Mouse (Mus musculus): Measurements from ENCODE around the gene Zfp217.

The Zfp217 gene

DNA sequence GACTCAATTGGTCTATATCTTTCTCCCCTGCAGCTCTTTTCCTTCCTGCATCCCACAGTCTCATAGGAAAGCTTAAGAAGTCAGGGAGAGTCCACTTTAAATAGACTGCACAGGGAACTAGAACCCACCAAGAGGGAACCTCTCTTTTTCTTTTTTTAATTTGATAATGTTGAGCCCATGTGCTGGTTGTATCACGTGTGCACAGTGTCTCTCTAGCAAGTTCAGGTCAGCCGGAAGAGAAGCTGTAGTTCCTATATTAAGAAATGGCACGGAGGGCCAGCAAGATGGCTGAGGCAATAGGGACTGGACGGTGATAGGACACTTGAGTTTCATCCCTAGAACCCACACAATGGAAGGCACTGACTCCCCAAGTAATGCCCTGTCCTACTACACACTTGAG is 11.1 kb upstream of the Zfp217 start:
- no peak for DNase-seq (ENCODE audit: low spot score)

DNA sequence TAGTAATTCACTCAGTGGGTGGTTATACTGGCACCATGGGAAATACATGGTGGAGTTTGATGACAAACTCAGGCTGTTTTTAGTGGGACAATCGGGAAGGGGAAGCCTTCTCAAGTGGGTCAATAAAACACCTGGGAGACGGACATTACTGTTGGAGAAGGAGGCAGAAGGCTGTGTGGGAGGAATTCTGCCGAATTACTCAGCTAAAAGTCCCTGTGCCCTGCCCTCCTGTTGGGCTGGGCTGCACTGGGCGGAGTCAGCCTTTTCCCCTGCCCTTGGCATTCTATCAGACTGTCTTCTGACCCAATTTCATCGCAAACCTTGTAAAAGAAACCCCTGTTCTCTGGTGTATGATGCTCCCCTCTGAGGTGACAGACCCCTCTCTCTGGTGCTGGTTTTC is 10.3 kb upstream of the Zfp217 start:
- DNase-seq (ENCODE audit: low spot score), result no peak

DNA sequence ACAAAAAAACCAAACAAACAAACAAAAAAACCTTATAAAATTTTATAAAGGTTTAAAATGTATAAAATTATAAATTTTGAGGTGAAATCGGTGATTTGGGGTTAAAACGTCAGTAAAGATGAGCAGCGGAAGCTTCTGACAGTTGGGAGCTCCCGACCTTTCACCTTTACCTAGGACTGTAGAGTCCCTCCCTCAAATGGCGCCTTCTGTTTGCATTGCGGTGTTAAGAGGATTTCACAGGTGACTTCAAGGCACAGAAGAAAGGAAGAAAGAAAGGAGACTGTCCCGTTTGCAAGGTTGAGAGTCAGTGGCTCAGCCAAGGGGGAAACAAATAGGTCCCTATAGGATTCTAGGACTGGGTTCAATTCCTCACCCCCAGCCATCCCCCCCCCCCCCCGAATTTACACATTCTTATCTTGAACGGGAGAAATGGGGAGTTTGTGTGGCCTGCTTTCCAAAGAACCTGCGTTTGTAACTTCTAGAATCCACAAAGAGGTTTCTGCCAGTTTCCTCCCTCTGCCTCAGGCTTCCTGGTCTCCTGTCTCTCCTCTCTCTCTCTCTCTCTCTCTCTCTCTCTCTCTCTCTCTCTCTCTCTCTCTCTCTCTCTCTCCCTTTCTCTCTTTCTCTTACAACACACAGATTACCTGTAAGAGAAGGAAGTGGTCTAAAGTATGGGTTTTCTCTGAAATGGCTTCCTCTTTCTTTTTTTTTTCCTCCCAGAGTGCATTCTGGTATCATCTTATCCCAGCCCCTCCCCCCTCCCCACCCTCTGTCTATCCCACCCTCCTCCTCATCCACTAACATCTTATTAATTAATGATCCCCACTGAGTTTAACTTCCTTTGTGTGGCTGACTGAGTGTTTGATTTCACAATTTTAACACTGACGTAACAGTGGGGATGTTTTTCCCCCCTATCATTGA is 9.6 kb upstream of the Zfp217 start:
- DNase-seq (ENCODE audit: low spot score), result no peak

DNA sequence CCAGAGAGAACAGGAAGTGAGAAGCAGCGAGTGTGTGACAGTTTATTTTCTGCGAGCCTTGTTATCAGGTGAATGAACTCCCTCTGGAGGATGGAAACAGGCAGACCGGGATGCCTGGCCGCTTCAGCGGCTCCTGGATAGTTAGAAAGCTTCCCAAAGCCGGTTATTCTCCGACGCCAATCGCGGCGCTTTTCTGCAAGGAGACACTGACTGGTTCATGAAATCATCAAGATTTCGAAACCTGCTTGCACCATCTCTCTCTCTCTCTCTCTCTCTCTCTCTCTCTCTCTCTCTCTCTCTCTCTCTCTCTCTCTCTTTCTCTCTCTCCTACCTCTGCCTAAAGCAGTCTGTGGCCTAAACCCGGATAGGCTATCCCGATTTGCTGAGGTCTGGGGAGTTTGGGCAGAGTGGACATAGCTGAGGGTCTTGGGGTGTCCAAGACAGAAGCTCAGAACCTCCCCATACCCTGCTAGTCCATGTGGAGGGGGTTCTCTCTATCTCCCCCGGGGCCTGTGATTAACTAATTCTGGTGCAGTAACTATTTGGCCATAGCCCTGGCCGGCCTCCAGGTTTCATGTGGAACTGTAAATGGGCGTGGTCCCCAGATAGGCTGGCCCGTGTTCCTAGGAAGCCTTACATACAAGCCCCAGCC is 7.3 kb upstream of the Zfp217 start:
- peak; percentile 67 for DNase-seq (ENCODE audit: low spot score)

DNA sequence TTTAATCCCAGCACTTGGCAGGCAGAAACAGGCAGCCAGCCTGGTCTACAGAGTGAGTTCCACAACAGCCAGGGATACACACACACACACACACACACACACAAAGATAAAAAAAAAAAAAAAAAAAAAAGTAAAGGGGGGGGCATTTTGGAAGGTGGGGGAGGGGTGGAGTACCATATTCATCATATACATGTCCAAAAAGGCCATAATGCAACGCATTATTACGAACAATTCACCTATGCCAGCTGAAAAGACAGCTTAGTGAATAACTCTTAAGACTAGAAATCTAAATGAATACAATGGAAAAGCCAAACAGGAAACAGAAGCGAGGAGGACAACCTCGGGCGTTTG is 6.8 kb upstream of the Zfp217 start:
- DNase-seq (ENCODE audit: low spot score), result no peak

DNA sequence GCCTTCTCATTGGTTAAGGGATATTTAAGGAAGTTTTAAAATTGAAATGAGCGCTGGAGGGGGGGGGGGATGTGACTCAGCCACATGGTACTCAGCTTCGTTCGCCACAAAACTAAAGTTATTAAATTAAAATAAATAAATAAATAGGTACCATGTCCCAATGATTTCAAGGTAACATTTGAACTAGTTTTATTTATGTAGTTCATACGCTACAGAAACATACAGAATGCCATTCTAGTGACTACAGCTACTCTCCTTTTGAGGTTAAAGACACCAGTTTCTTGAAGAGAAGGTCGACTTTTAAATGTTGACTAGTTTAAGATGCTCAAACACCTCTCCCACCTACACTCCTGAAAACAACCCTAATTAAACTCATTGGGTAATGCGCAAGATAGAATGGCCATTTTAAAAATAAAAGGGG is 6.4 kb upstream of the Zfp217 start:
- no peak for DNase-seq (ENCODE audit: low spot score)

DNA sequence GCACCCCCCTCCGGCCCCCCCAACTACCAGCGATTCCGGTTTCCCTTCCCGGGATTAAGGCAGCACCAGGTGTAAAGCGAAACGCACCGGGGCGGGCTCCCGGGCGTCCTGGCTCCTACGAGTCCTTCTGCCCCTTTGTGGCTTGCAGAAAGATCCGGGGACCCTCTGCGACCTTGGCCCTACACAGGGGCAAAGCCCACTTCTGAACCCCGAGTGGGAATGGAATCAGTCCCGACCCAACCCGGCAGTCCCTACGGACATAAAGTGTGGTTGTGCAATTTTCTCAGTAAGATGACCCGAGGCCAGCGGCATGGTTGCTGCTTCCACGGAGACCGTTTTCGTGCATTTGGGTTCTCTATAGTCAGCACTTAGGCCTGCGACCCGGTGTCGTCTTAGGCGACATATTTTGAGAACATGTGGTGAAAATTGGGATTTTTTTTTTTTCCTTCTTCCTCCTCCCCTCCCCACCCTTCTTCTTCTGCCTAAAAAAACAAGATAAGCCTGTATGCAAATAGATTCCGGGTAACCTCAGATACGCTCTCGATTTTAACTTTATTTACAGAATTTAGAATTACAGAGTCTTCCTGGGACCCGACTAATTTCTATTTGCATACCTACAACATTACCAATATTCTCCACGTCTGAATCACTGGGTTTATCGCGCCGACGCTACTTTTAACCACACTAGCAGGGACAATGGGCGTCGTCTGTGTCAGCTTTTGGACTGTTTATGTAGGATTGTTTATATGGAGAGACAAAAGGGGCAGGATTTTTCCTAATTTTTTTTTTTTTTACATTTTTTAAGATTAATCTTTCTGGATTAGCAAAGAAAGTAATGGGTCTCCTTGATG is 5.7 kb upstream of the Zfp217 start:
- DNase-seq (ENCODE audit: low spot score), result peak; percentile 67

DNA sequence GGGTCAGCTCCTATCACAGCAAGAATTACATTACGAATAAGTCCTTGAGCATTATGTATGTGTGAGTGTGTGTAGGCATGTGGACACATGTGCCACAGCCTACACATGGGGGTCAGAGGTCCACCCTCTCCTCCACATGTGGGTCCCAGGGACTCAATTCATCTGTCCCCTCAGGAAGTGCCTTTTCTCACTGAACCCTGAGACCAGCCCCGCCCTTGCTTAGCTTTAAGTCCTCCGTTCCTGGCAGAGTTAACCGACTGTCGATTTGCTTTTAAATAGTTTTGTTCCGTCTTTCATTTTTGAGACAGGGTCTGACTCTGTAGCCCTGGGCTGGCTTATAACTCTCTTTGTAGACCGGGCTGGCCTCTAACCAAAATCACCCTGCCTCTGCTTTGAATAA is 5.0 kb upstream of the Zfp217 start:
- DNase-seq (ENCODE audit: low spot score), result no peak

DNA sequence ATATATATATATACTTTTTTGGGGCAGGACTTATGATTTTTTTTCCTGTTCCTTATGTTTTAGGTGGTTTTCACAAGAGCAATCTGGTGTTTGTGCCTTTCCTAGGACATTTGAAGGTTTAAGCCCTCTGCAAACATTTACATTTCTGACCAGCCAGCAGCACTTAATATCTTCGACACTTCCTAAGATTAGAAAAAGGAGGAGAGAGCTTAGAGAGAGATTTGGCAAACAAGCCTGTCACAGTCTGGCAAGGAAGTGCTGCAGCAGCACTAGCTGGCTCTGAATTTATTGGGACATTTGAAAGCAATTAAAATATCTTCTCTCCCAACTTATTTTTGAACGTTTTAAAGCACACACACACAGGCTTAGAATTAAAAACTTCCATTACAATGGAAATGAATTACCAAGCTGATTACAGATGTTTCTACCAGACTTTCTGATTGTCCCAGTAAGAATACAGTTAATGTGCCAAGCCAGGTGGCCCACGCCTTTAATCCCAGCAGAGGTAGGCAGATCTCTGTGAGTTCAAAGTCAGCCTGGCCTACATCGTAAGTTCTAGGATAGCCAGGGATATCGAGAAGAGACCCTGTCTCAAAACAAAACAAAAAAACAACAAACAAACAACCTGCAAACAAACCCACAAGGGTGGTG is 4.3 kb upstream of the Zfp217 start:
- DNase-seq (ENCODE audit: low spot score), result no peak

DNA sequence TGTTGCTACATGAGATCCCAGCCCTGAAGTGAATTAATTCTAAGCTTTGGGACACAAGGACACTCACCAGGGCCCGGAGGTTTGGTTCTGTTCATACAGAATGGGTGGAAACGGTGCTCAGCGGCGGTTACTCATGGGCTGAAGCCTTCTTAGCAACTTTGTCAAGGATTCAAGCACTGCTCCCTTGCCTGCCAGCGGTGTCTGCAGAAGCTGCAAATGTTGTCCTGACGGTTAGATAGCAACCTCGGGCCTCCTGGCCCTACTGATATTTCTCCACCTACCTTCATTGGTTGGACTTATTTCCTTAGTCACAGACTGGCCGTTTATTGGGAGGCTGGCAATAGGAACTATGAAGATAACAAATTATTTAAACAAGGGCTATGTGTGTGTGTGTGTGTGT is 3.6 kb upstream of the Zfp217 start:
- no peak for DNase-seq (ENCODE audit: low spot score)

DNA sequence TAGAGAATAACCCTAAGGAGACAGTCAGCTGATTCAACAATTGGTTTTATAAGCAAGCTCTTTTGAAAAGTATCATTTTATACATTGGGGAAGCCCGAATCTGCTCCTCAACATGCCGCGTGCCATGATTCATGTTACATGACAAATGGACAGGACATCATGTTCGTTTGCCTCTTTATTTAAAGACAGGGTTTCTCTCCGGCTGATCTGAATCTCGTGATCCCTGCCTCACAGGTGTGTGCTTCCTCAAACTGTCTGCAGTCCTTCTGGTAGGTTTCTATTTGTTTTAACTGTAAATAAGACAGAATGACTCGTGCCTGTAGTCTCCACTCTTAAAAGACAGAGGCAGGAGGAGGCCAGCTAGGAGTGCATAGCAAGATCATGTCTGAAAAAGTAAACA is 925 bp upstream of the Zfp217 start:
- no peak for DNase-seq (ENCODE audit: low spot score)

DNA sequence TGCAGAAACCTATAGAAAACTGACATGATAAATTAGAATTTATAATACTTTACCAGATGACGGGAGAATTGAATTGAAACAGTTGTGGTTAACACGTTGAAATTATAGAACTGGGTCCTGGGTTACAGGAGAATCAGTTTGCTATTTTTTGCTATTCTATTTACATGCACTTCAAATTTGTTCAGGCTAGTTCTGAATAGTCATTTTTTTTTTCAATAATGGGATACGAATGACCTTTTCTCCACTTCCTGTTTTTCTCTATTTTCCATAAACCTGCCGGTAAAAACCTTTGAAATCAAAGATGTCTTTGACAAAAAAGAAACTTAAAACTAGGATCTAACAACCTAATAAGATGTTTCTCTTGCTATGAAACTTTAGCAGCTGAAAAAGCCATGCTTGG is 733 bp downstream of the Zfp217 start:
- no peak for DNase-seq (ENCODE audit: low spot score)

DNA sequence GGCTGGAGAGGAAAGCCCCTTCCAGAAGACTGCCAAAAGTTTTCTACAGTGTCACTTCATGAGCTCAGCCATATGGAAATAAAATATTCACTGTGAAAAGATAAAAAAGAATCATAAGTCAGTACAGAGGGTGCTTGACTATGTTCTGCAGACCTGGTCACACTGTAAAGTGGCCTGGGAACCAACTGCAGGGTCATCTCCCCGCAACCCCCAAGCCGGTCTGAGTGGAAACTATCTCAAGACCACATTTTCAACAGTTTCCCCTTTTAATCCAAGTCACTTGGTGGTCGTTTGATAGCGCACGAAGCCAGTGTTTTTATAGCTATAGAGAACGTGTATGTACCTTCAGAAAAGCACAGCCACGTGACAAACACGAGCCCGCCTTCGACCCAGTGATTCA is 3.6 kb downstream of the Zfp217 start:
- no peak for DNase-seq (ENCODE audit: low spot score)

DNA sequence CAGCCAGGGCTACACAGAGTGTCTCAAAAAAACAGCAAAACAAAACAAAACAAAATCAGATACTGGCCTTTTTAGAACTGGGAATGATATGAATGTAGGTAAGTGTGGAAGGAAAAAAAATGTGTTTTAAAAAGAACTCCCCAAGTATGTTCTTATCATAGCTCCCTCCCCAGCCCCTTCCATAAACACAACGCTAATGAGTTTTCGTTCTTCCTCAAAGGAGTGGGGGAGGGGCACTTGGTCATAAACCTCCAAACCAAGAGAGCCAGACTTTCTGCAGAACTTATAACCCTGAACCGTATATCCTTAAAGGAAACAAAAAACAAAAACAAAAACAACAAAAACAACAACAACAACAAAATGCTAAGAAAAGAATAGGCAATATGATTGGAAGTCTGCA is 4.0 kb downstream of the Zfp217 start:
- DNase-seq (ENCODE audit: low spot score), result no peak

DNA sequence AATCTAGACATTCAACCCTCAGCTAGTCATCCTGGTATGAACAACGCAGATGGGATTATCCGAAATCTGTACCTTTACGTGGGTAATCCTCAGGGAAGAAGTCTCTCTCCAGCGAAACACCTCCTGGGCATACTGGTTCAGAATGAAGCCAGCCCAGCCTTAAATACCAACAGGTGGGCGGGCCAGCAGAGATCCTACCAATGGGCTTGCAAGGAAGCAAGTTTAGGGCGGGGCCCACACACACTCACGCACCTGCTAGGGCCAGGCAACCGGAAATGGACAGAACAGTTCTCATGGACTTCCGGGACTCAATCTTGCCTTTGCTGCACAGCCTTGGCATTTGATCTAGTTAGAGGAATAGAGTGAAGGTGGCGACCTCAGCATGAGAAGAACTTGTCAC is 5.4 kb downstream of the Zfp217 start:
- no peak for DNase-seq (ENCODE audit: low spot score)

DNA sequence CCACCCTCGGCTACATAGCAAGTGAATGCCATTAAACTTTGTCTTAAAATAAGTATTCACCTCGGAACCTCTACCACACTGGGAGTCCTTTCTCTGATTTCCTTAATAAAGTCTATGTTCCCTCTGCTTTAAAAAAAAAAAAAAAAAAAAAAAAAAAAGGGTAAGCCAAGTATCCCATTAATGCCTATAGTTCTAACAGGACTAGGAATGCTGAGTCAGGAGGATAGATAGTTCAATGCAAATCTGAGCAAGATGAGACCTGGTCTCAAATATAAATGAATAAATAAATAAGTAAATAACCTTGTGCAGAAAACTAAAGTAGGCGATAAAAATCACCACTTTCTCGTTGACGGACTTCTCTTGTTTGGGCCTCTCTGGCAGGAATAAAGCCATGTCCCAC is 6.4 kb downstream of the Zfp217 start:
- DNase-seq (ENCODE audit: low spot score), result no peak

DNA sequence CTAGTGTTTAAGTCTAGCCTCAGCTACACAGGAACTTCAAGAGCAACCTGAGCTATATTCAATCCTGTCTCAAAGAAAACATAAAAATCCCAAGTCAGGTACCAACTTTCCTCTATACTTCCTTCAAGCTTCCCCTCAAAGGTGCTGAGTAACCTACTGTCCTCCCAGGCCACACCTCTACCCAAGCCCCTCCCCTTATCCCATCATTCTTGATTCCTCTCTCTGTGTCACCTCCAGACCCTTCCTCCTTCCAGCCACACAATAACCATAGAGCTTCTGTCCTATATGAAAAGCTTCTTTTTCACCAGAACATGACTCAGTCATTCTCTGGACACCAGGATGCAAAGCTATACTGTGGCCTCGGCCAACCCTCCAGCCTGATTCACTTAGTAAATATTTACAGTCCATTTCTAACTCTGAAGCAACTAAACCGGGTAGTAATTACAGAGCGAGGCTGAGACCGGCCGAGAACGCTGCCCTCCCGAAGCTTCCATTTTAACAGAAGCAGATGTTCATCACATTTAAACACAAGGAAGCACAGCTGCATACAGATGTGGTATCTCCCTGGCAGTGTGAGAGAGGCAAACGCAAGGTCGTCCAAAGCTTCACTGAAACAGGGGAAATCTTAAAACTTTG is 8.4 kb downstream of the Zfp217 start:
- no peak for DNase-seq (ENCODE audit: low spot score)

DNA sequence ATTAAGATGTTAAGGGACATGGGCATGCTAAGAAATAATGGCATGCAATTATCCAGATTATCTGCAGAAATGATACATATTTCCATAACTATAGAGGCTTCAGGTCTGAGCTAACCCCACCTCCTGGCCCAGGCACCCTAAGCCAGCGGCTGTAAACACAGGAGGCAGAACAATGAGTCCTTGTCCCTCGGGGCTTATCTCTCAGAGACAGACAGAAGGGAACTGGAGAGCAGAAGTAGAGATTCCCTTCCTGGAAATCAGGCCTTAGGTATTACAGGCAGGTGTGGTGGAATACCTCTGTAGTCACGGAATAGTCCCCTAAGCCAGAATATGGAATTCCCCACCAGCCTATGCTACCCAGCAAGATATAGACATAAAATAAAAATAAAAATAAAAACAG is 11.0 kb downstream of the Zfp217 start:
- DNase-seq (ENCODE audit: low spot score), result no peak

DNA sequence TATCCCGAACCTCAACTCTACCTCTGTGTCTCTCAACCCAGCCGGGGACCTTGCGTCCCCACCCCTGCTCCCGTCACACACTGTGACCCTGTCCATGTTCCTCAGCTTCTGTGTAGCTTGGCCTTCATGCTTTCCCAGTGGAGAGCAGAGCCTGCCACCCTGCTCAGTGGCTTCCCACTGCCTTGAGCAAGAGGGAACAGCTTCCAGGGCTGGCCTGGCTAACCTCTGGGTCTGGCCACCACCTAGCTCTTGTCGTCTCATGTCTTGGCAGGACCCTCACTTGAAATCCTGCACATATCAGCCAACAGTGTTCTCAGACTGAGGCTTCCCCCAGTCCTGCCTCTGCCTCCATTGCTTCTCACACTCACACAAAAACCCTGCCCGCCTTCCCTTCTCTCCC is 12.1 kb downstream of the Zfp217 start:
- DNase-seq (ENCODE audit: low spot score), result no peak

DNA sequence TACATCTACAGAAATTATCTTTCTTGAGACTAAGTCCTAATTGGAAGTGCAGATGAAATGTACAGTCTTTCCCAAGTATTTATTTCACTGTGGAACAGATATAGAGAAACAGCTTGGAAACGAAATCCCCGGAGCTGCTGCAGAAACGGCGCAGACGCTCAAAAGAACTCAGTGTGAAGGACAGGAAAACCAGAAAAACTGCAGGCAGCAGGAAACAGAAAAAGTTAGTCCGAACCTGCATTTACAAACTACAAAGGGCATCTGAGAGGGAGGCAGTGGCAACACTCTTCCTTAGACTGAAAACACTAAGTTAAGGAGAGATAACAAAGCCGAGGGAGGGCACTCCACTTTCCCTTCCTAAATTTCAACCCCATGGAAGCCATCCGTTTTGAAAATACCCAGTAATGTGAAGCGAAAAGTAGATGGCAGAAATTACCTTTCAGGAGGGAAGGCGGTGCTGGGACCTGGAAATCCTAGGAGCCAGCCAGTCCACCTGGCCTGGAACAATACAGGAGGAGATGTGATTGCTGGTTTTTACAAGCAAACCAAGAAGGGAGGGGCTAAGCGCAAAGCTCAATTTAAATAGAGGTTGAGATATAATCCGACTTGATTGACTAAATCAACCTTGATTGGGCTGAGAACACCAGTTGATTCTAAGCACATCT is 13.7 kb downstream of the Zfp217 start:
- no peak for DNase-seq (ENCODE audit: low spot score)

DNA sequence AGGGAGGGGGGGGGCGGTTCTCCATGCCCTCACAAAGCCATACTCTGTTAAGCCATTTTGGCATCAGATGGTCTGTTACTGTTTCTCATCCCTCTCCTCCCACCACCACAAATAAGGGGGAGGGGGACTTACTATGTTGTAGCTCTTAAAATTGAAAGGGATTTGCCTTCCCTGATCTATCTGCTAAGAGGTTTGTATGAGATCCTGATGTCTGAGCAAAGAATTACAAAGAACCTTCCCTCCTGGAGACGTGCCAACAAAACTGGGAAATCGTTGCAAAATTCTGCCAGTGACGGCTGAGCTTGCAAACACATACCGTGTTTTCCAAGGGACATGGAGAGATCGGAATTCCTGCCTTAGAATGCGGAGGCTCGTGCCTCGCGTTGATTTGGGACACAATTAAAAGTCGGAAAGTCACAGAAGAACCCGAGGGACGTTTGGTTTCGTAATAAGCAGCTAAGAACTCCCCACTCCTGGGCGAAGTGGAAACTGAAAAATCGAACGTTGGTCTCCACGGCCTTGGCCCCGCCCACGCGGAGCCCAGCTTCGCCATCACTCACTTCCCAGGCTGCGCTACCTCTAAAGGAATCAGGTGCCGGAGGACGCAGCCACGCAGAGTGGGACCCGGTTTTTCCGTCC is 14.7 kb downstream of the Zfp217 start:
- DNase-seq (ENCODE audit: low spot score), result peak; percentile 48
